Comparison of ENCODE assay signal across 8 mouse cellular contexts in the genomic region with DNA sequence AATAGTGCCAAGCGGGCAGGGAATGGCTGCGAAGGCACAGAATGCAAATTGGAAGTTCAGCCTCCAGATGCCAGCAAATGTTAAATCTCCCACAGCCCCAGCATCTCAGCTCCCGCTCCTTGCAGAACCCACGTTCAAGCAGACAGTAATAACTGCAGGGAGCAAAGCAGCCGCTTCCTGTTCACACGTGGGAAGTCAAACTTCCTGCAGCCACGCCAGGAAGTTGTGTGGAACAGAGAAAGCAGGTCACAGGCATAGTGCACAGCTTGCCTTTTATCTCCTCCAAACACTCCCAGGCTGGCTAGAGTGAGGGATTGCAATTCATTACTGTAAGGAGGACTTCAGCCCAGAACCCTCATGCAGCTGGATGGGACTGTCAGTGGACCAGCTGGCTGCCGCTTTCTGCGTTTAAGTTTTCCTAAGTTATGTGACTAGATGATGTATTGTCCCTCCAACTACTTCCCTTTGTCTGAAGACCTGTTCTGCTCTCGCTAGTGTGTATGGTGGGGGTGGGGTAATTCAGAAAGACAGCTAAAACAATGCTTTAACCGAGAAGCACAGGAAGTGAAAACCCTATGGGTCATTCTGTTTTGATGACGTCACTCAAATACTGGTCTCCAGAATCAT.
DNase-seq lines count a peak whose midpoint lies in the region; ATAC-seq and TF ChIP-seq lines count a peak whose summit lies in the region.

No protein-coding gene starts in this region.

- H3K4me3 ChIP-seq in forebrain, embryonic 10.5 days, result no peak overlapping the region
- no peak overlapping the region for H3K4me3 ChIP-seq in forebrain, embryonic 11.5 days (ENCODE audit: low read depth, low read length)
- no peak overlapping the region for H3K4me3 ChIP-seq in embryonic facial prominence, embryonic 11.5 days (ENCODE audit: low read depth, low read length)
- no peak overlapping the region for H3K4me3 ChIP-seq in heart, postnatal 0 days (ENCODE audit: low read depth, low read length)
- no peak overlapping the region for H3K4me3 ChIP-seq in neural tube, embryonic 13.5 days

- no peak overlapping the region for H3K4me2 ChIP-seq in forebrain, embryonic 11.5 days (ENCODE audit: low read depth, low read length, severe bottlenecking)
- H3K4me2 ChIP-seq in embryonic facial prominence, embryonic 11.5 days (ENCODE audit: low read depth, low read length), result no peak overlapping the region
- peak overlapping the region; percentile 36 for H3K4me2 ChIP-seq in heart, postnatal 0 days (ENCODE audit: low read depth, low read length)
- peak overlapping the region; percentile 38 for H3K4me2 ChIP-seq in neural tube, embryonic 13.5 days

- no peaks in the 10 kb centered on the region for H3K27me3 ChIP-seq in forebrain, embryonic 10.5 days (ENCODE audit: poor library complexity, severe bottlenecking)
- no peaks in the 10 kb centered on the region for H3K27me3 ChIP-seq in forebrain, embryonic 11.5 days (ENCODE audit: control insufficient read depth, insufficient read depth, low read length)
- no peaks in the 10 kb centered on the region for H3K27me3 ChIP-seq in embryonic facial prominence, embryonic 11.5 days (ENCODE audit: control insufficient read depth, insufficient read depth, low read length)
- H3K27me3 ChIP-seq in heart, postnatal 0 days (ENCODE audit: control insufficient read depth, insufficient read depth, low read length), result no peaks in the 10 kb centered on the region
- no peaks in the 10 kb centered on the region for H3K27me3 ChIP-seq in neural tube, embryonic 13.5 days

- H3K27ac ChIP-seq in forebrain, embryonic 10.5 days, result peak overlapping the region; percentile 74
- H3K27ac ChIP-seq in forebrain, embryonic 11.5 days (ENCODE audit: low read depth, low read length), result no peak overlapping the region
- no peak overlapping the region for H3K27ac ChIP-seq in embryonic facial prominence, embryonic 11.5 days (replicated peaks; ENCODE audit: low read depth, low read length)
- peak overlapping the region; percentile 66 for H3K27ac ChIP-seq in heart, postnatal 0 days (ENCODE audit: low read depth)
- H3K27ac ChIP-seq in neural tube, embryonic 13.5 days (replicated peaks), result peak overlapping the region; percentile 71

- WGBS in forebrain, embryonic 10.5 days, result 55% methylated on average over 12 of the region's 12 CpGs
- WGBS in forebrain, embryonic 11.5 days, result 48% methylated on average over 12 of the region's 12 CpGs
- 31% methylated on average over 12 of the region's 12 CpGs for WGBS in embryonic facial prominence, embryonic 11.5 days
- whole genome bisulfite sequencing in heart, postnatal 0 days, result 19% methylated on average over 12 of the region's 12 CpGs
- 15% methylated on average over 12 of the region's 12 CpGs for WGBS in neural tube, embryonic 13.5 days

- ATAC-seq in forebrain, embryonic 11.5 days (replicated peaks; ENCODE audit: low FRiP score), result no peak
- ATAC-seq in embryonic facial prominence, embryonic 11.5 days (replicated peaks; ENCODE audit: insufficient number of reproducible peaks, low FRiP score, low TSS enrichment, low read depth), result no peak
- ATAC-seq in heart, postnatal 0 days (ENCODE audit: insufficient read depth, low read depth), result peak; percentile 74
- ATAC-seq in neural tube, embryonic 13.5 days (ENCODE audit: low read depth), result peak; percentile 79
- ATAC-seq in monocyte, adult 5-6 weeks (replicated peaks; ENCODE audit: insufficient number of reproducible peaks, low FRiP score, low TSS enrichment, poor library complexity, severe bottlenecking), result no peak; the same call in 1 of the 2 replicates

- H3K4me1 ChIP-seq in forebrain, embryonic 10.5 days, result peaks cover 10% of the 10 kb centered on the region
- peaks cover 5% of the 10 kb centered on the region; the same call in 1 of the 2 replicates for H3K4me1 ChIP-seq in forebrain, embryonic 11.5 days (replicated peaks; ENCODE audit: control insufficient read depth, insufficient read depth, low read length)
- H3K4me1 ChIP-seq in embryonic facial prominence, embryonic 11.5 days (ENCODE audit: control insufficient read depth, insufficient read depth, low read length), result no peaks in the 10 kb centered on the region
- no peaks in the 10 kb centered on the region for H3K4me1 ChIP-seq in heart, postnatal 0 days (ENCODE audit: control insufficient read depth, insufficient read depth)
- peaks cover 17% of the 10 kb centered on the region for H3K4me1 ChIP-seq in neural tube, embryonic 13.5 days (replicated peaks)

- no peak for TF ChIP-seq EP300 in heart, postnatal 0 days (IDR thresholded peaks at IDR 0.05; ENCODE audit: low read depth)

- no peak overlapping the region; the same call in 1 of the 2 replicates for H3K9ac ChIP-seq in forebrain, embryonic 11.5 days (ENCODE audit: low read length)
- no peak overlapping the region; the same call in 1 of the 2 replicates for H3K9ac ChIP-seq in embryonic facial prominence, embryonic 11.5 days (replicated peaks; ENCODE audit: low read length)
- H3K9ac ChIP-seq in heart, postnatal 0 days (replicated peaks; ENCODE audit: low read depth, low read length), result no peak overlapping the region
- peak overlapping the region; percentile 45; the same call in 1 of the 2 replicates for H3K9ac ChIP-seq in neural tube, embryonic 13.5 days

- no peaks in the 10 kb centered on the region for H3K36me3 ChIP-seq in forebrain, embryonic 10.5 days (replicated peaks)
- no peaks in the 10 kb centered on the region for H3K36me3 ChIP-seq in forebrain, embryonic 11.5 days (ENCODE audit: control insufficient read depth, insufficient read depth, low read length)
- H3K36me3 ChIP-seq in embryonic facial prominence, embryonic 11.5 days (replicated peaks; ENCODE audit: control insufficient read depth, insufficient read depth, low read depth, low read length), result no peaks in the 10 kb centered on the region
- no peaks in the 10 kb centered on the region for H3K36me3 ChIP-seq in heart, postnatal 0 days (replicated peaks; ENCODE audit: control insufficient read depth, insufficient read depth, low read length)
- no peaks in the 10 kb centered on the region for H3K36me3 ChIP-seq in neural tube, embryonic 13.5 days

- H3K9me3 ChIP-seq in forebrain, embryonic 10.5 days, result no peaks in the 10 kb centered on the region
- no peaks in the 10 kb centered on the region for H3K9me3 ChIP-seq in forebrain, embryonic 11.5 days (ENCODE audit: control insufficient read depth, low read length)
- H3K9me3 ChIP-seq in embryonic facial prominence, embryonic 11.5 days (replicated peaks; ENCODE audit: control insufficient read depth, low read length), result no peaks in the 10 kb centered on the region
- no peaks in the 10 kb centered on the region for H3K9me3 ChIP-seq in heart, postnatal 0 days (replicated peaks; ENCODE audit: control insufficient read depth, low read length)
- H3K9me3 ChIP-seq in neural tube, embryonic 13.5 days, result no peaks in the 10 kb centered on the region

- no peak for TF ChIP-seq CTCF in heart, postnatal 0 days (IDR thresholded peaks at IDR 0.05; ENCODE audit: low read depth)

- peak; percentile 15 for DNase-seq in forebrain, embryonic 10.5 days (ENCODE audit: extremely low spot score, low spot score)
- DNase-seq in forebrain, embryonic 11.5 days (ENCODE audit: low spot score), result no peak
- peak; percentile 11 for DNase-seq in embryonic facial prominence, embryonic 11.5 days (ENCODE audit: low spot score)
- peak; percentile 54 for DNase-seq in heart, postnatal 0 days (ENCODE audit: low spot score)
- DNase-seq in kidney, postnatal 14 days, result peak; percentile 29
- peak; percentile 14 for DNase-seq in liver

Comparison
In these comparisons a context has a peak if more than half of its experiments do, and no peak if none do; other contexts are left out.
1. H3K27ac ChIP-seq: peak in forebrain, embryonic 10.5 days (single experiment), heart, postnatal 0 days (single experiment) and neural tube, embryonic 13.5 days (single experiment); none in forebrain, embryonic 11.5 days (single experiment) and embryonic facial prominence, embryonic 11.5 days (single experiment).
2. ATAC-seq: peak in heart, postnatal 0 days (single experiment) and neural tube, embryonic 13.5 days (single experiment); none in forebrain, embryonic 11.5 days (single experiment), embryonic facial prominence, embryonic 11.5 days (single experiment) and monocyte, adult 5-6 weeks (single experiment).
3. H3K4me2 ChIP-seq: peak in heart, postnatal 0 days (single experiment) and neural tube, embryonic 13.5 days (single experiment); none in forebrain, embryonic 11.5 days (single experiment) and embryonic facial prominence, embryonic 11.5 days (single experiment).